Mouse (Mus musculus) hindbrain, embryonic 13.5 days (tissue): ENCODE measurements at regions not wholly inside any gene's neighbourhood (a gene's known extent, or its start where the extent isn't known, plus 50 kb on each side); places are given as distances from the start of the nearest gene placed in this dataset.

Experiments used
- ATAC-seq: fragments of 200-750 bp; cut with Nextera tagmentation; 2 replicates; pipeline ENCODE4 v1.8.0; 2017; ENCODE audit warnings: moderate TSS enrichment; ENCODE audit not compliant: low FRiP score
- H3K27ac ChIP-seq: fragments of 300-500 bp; sonication (generic); 2 replicates; pipeline ENCODE4 v1.5.1; 2015; ENCODE audit warnings: inconsistent platforms, mild to moderate bottlenecking, moderate library complexity
- H3K27me3 ChIP-seq: fragments of 300-500 bp; sonication (generic); 2 replicates; pipeline ENCODE4 v1.6.1; 2015; ENCODE audit warnings: mild to moderate bottlenecking, inconsistent platforms
- H3K36me3 ChIP-seq: fragments of 300-500 bp; sonication (generic); 2 replicates; pipeline ENCODE4 v1.6.1; 2015; ENCODE audit warnings: mild to moderate bottlenecking, inconsistent platforms
- H3K4me1 ChIP-seq: fragments of 300-500 bp; sonication (generic); replicated peaks from 2 replicates; pipeline ENCODE4 v1.6.1; 2015; ENCODE audit warnings: inconsistent platforms
- H3K4me2 ChIP-seq: fragments of 300-500 bp; sonication (generic); 2 replicates; pipeline ENCODE4 v1.6.1; 2015; ENCODE audit warnings: inconsistent platforms, mild to moderate bottlenecking, moderate library complexity
- H3K4me3 ChIP-seq: fragments of 300-500 bp; sonication (generic); 2 replicates; pipeline ENCODE4 v1.5.1; 2015; ENCODE audit warnings: mild to moderate bottlenecking, inconsistent platforms
- H3K9ac ChIP-seq: fragments of 300-500 bp; sonication (generic); 2 replicates; pipeline ENCODE4 v1.6.1; 2015; ENCODE audit warnings: mild to moderate bottlenecking, inconsistent platforms
- H3K9me3 ChIP-seq: fragments of 300-500 bp; sonication (generic); 2 replicates; pipeline ENCODE4 v1.6.1; 2016; ENCODE audit warnings: inconsistent platforms
- WGBS: fragments of 180-500 bp; shearing (Covaris S2); methylation state at CpG from one replicate; pipeline ENCODE4 v1.1.7; 2015; 5-methylcytosine and 5-hydroxymethylcytosine counted together

DNA sequence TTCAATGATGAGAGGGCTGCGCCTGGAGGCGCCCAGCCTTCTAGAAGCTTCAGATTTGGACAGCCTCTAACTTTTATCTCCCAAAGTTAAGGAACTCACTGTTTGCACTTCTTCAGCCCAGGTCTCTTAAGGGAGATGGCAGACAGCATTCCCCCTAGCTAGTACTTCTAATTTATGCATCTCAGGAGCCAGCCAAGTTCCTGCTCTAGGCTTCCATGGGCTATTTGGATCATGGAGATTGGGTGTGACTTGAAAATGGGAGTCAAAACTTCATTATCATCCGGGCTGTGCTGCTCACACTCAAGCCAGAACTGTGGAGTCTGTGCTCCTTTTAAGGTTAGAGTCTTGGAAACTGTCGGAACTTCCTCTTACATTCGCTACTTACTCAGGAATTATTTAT is 158.7 kb downstream of the Gm12728 start:
- H3K4me1 ChIP-seq: 0 out of 2 replicates have a peak, but pooled peaks cover 3% of the 10 kb centered on the region
- no peaks in the 10 kb centered on the region for H3K36me3 ChIP-seq
- H3K9me3 ChIP-seq: no peaks in the 10 kb centered on the region
- no peak overlapping the region for H3K9ac ChIP-seq
- H3K27me3 ChIP-seq: no peaks in the 10 kb centered on the region
- no peak overlapping the region for H3K27ac ChIP-seq
- H3K4me3 ChIP-seq: no peak overlapping the region
- ATAC-seq: no peak
- WGBS: 93% methylated on average over 5 of the region's 5 CpGs
- H3K4me2 ChIP-seq: no peak overlapping the region

DNA sequence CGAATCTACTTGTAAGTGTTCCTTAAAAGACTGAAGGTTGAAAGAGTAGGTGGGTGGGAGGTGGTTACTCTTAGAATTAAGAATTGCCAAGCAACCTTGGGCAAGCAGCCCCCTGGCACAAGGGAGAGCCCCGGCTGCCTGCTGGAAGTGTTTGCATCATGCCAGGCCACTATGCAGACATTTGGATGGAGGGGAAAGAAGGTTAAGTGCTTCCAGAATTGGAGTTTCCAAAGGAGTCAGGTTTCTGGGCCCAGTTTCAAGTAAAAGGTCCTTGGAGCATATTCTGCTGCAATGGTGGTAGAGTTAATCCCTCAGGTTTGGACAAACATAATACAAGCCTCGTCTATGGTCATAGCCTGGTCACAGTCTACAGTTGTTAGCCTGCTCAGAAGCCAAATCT is 162.7 kb downstream of the Gm12728 start:
- H3K4me2 ChIP-seq: no peak overlapping the region
- no peak overlapping the region for H3K4me3 ChIP-seq
- no peaks in the 10 kb centered on the region for H3K36me3 ChIP-seq
- no peak for ATAC-seq
- WGBS: 84% methylated on average over 3 of the region's 3 CpGs
- H3K4me1 ChIP-seq: 0 out of 2 replicates have a peak, but pooled peaks cover 3% of the 10 kb centered on the region
- no peak overlapping the region for H3K9ac ChIP-seq
- no peak overlapping the region for H3K27ac ChIP-seq
- H3K27me3 ChIP-seq: no peaks in the 10 kb centered on the region
- H3K9me3 ChIP-seq: no peaks in the 10 kb centered on the region

DNA sequence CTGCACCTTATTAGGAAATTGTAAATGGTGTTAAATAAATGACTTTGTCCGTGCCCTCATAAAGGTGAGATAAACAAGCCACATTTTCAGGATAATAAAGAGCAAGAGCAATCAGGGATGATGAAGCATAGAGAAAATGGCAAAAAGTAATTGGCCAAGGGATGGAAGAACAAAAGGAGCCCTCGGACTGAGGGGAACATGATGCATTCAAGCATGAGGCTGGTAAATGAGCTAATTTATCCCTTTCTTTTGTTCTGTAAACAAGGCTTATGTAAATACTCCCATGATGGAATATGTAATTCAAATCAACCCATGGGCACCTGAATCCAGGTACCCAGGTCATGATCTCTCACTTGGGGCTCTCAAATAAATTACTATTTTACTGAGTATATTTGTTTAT is 166.8 kb downstream of the Gm12728 start:
- no peak overlapping the region for H3K4me3 ChIP-seq
- H3K4me2 ChIP-seq: no peak overlapping the region
- no peak for ATAC-seq
- no peak overlapping the region for H3K27ac ChIP-seq
- H3K27me3 ChIP-seq: no peaks in the 10 kb centered on the region
- no peak overlapping the region for H3K9ac ChIP-seq
- H3K9me3 ChIP-seq: no peaks in the 10 kb centered on the region
- WGBS: 43% methylated on average over 2 of the region's 2 CpGs
- H3K4me1 ChIP-seq: 0 out of 2 replicates have a peak, but pooled peaks cover 3% of the 10 kb centered on the region
- H3K36me3 ChIP-seq: no peaks in the 10 kb centered on the region

DNA sequence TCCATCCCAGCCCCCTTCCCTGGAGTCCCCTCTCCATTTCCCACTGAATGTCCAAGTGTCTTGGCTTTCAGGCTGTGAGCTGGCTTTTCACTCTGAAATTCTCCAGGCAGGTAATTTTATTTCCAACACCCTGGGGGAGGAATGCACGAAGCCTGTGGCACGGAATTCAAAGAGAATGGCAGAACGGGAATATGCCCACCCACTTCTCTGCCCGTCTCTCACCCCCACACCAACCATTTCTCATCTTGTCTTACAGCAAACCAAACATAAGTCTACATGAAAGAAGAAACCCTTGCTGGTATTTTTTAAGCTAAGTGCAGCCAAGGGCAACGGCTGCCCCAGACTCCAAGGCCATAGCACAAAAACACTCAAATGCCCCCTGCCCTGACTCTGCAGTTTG is 168.7 kb downstream of the Gm12728 start:
- no peak overlapping the region for H3K4me2 ChIP-seq
- no peak overlapping the region for H3K4me3 ChIP-seq
- no peaks in the 10 kb centered on the region for H3K27me3 ChIP-seq
- WGBS: 77% methylated on average over 5 of the region's 5 CpGs
- no peak for ATAC-seq
- no peaks in the 10 kb centered on the region for H3K36me3 ChIP-seq
- H3K4me1 ChIP-seq: 0 out of 2 replicates have a peak, but pooled peaks cover 3% of the 10 kb centered on the region
- no peaks in the 10 kb centered on the region for H3K9me3 ChIP-seq
- no peak overlapping the region for H3K27ac ChIP-seq
- no peak overlapping the region for H3K9ac ChIP-seq

DNA sequence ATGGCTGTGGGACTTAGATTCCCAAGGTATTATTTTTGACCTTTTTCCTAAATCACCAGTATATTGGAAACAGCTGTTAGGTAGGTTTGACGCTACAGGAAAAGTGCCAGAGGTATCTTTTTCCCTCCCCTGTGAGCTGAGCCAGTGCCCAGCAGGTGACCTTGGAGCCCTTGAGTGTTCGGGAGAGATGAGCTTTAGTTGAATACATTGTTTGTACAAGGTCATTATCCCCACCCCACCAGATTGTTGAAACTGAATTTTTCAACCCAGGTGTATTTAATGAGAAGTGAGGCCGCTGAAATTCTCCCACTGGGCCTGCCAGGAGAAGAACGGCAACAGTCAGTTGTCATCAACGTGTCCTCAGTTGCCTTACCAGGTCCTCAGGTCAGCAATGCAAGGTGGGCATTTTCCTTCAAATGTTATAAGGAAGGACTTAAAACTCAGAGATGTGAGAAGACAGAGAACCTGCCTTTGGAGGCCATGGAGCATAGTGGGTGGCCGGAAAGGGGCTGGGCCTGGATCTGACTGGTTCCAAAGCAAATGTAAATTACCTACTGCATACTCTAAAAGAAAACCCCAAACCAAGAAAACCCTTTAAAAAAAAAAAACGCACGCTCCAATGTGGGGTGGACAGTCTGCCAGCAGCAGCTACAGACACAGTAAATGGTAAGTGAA is 172.2 kb downstream of the Gm12728 start:
- no peak overlapping the region for H3K9ac ChIP-seq
- WGBS: 71% methylated on average over 8 of the region's 8 CpGs
- no peaks in the 10 kb centered on the region for H3K36me3 ChIP-seq
- H3K27ac ChIP-seq: no peak overlapping the region
- H3K27me3 ChIP-seq: no peaks in the 10 kb centered on the region; the same call in 1 of the 2 replicates
- no peaks in the 10 kb centered on the region for H3K9me3 ChIP-seq
- no peak overlapping the region for H3K4me3 ChIP-seq
- no peak for ATAC-seq
- H3K4me1 ChIP-seq: no peaks in the 10 kb centered on the region
- no peak overlapping the region for H3K4me2 ChIP-seq

DNA sequence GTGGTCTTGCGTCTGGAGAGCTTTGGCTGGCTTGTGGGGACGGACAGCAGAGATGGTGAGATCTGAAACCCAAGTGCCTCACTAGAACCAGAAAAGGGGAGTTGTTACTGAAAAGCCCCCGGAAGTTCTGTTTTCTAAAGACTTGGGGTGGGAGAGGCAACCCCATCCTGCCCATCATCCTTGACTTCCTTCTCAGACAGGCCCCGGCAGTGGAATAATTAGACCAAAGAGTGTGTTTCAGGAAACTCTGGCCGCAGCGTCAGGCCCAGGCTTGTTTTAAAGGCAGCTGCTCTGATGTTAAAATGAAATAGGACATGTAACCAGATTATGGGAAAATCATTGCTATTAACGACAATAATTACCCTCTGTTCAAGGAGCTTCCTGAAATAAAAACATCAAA is 172.9 kb downstream of the Gm12728 start:
- 80% methylated on average over 7 of the region's 7 CpGs for WGBS
- H3K36me3 ChIP-seq: no peaks in the 10 kb centered on the region
- H3K9me3 ChIP-seq: no peaks in the 10 kb centered on the region
- no peaks in the 10 kb centered on the region for H3K4me1 ChIP-seq
- H3K4me2 ChIP-seq: no peak overlapping the region
- no peak overlapping the region for H3K27ac ChIP-seq
- H3K4me3 ChIP-seq: no peak overlapping the region
- no peaks in the 10 kb centered on the region; the same call in 1 of the 2 replicates for H3K27me3 ChIP-seq
- ATAC-seq: no peak
- no peak overlapping the region for H3K9ac ChIP-seq

DNA sequence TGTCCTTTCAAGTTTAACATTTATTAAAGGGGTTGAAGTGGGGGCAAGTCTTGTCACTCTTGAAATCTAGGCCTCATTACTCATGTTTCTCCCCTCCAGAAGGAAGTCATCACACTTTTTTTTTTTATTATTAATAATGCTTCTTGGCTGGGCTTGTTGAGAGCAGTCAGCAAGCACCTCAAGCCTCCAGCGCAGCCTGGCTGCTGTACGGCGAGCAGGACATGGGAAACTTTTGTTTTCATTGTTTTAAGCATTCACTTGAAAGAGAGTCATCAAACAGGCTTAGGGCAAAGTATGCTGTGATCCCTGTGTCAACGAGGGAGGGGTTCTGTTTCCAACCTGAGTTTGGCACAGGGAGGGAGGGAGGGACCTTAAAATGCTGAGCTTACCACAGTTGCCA is 178.7 kb downstream of the Gm12728 start:
- Histone ChIP-seq H3K4me2 (no peak overlapping the region), H3K36me3 (no peaks in the 10 kb centered on the region), H3K9me3 (no peaks in the 10 kb centered on the region), H3K4me1 (peaks cover 6% of the 10 kb centered on the region; the same call in 1 of the 2 replicates), H3K9ac (no peak overlapping the region), H3K27ac (no peak overlapping the region), H3K4me3 (no peak overlapping the region), H3K27me3 (no peaks in the 10 kb centered on the region; the same call in 1 of the 2 replicates)
- no peak for ATAC-seq
- WGBS: 58% methylated on average over 4 of the region's 4 CpGs

DNA sequence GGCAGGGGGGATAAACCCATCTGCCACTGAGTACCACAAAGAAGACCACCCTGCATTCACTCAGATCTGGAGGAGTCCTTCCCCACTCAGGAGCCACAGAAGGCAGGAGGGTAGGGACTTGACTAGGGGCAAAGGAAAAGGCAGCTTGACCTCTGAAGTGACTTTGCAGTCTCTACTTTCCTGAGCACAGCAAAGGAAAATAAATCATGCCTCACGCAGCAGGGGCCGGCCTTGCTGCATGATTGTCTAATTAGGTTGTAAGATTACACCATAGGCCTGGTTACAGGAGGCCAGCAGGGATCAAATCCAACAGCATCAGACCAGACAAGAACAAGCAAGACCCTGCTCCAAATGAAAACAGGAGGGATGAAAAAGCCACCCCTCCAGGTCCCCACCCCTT is 180.0 kb downstream of the Gm12728 start:
- H3K4me3 ChIP-seq: no peak overlapping the region
- 46% methylated on average over 2 of the region's 2 CpGs for WGBS
- H3K27me3 ChIP-seq: no peaks in the 10 kb centered on the region; the same call in 1 of the 2 replicates
- ATAC-seq: no peak
- H3K9me3 ChIP-seq: no peaks in the 10 kb centered on the region
- no peak overlapping the region for H3K9ac ChIP-seq
- H3K4me1 ChIP-seq: peaks cover 6% of the 10 kb centered on the region; the same call in 1 of the 2 replicates
- H3K4me2 ChIP-seq: no peak overlapping the region
- no peak overlapping the region for H3K27ac ChIP-seq
- no peaks in the 10 kb centered on the region for H3K36me3 ChIP-seq

DNA sequence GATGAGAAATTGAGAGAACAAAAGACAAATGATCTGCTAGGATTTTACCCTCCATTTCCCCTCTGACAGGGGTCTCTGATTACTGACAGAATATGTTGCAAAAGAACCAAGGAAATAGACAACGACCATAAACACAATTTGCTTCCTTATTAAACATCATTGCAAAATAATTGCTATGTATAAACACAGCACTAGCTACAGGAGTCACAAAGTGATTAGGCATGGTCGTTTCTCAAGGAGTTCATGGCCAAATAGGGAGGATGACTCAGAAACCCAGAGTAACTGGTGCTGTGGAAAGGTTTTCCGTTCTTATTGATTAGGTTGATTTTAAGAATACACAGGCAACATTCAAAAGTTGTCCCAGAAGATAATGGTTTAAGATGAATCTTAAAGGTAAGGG is 180.4 kb downstream of the Gm12728 start:
- no peak overlapping the region for H3K9ac ChIP-seq
- no peaks in the 10 kb centered on the region; the same call in 1 of the 2 replicates for H3K27me3 ChIP-seq
- H3K4me3 ChIP-seq: no peak overlapping the region
- no peaks in the 10 kb centered on the region for H3K9me3 ChIP-seq
- H3K27ac ChIP-seq: no peak overlapping the region
- ATAC-seq: no peak
- peaks cover 6% of the 10 kb centered on the region; the same call in 1 of the 2 replicates for H3K4me1 ChIP-seq
- H3K4me2 ChIP-seq: no peak overlapping the region
- WGBS: 79% methylated on average over 3 of the region's 3 CpGs
- H3K36me3 ChIP-seq: no peaks in the 10 kb centered on the region

DNA sequence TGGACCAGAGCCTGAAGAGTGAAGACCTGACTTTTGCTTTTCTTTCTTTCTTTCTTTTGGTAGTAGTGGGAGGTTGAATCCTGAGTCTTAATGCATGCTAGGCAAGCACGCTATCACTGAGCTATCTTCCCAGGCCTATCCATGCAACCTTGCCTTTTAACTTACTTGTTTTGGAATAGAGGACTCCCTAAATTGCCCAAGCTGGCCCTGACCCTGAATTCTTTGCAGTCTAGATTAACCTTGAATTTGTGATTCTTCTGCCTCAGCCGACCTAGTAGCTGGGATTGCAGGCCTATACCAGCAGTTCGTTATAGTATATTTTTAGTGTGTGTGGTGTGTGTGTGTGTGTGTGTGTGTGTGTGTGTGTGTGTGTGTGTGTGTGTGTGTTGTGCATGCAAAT is 183.1 kb downstream of the Gm12728 start:
- H3K4me2 ChIP-seq: no peak overlapping the region
- ATAC-seq: no peak
- no peak overlapping the region for H3K27ac ChIP-seq
- no peak overlapping the region for H3K9ac ChIP-seq
- H3K9me3 ChIP-seq: no peaks in the 10 kb centered on the region
- no peak overlapping the region for H3K4me3 ChIP-seq
- H3K4me1 ChIP-seq: peaks cover 6% of the 10 kb centered on the region; the same call in 1 of the 2 replicates
- no peaks in the 10 kb centered on the region for H3K36me3 ChIP-seq
- no peaks in the 10 kb centered on the region for H3K27me3 ChIP-seq
- WGBS: 99% methylated on average over 3 of the region's 3 CpGs

DNA sequence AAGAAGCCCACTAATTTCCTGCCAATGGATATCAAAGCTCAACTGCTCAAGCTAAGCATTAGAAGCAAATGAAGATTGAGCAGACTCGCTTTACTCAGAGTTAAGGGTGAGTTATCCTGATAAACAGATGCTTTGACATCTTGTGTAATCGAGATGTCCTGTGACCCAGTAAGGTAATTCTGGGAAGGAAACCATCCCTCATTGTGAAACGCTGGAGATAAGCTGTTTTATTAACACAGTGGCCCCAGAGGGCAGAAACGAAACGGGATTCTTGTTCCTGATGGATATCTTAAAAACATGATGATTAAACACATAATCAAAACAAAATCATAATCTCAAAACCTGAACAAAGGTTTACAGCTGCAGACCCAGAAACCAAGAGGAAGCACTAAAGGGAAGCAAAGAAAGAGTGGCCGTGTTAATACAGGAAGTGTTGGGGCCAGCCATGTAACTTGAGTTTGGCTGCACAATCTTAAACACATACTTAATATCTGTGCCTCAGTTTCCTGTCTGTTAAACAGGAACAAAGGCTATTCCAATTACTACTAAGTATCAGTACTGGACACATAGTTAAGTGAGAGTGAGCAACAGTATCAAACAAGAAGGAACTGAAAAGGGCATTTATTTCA is 184.2 kb downstream of the Gm12728 start:
- H3K9me3 ChIP-seq: no peaks in the 10 kb centered on the region
- ATAC-seq: no peak
- WGBS: 72% methylated on average over 6 of the region's 6 CpGs
- no peak overlapping the region for H3K4me3 ChIP-seq
- no peak overlapping the region for H3K27ac ChIP-seq
- H3K4me1 ChIP-seq: peaks cover 6% of the 10 kb centered on the region; the same call in 1 of the 2 replicates
- no peaks in the 10 kb centered on the region for H3K36me3 ChIP-seq
- no peak overlapping the region for H3K4me2 ChIP-seq
- H3K27me3 ChIP-seq: no peaks in the 10 kb centered on the region
- H3K9ac ChIP-seq: no peak overlapping the region

DNA sequence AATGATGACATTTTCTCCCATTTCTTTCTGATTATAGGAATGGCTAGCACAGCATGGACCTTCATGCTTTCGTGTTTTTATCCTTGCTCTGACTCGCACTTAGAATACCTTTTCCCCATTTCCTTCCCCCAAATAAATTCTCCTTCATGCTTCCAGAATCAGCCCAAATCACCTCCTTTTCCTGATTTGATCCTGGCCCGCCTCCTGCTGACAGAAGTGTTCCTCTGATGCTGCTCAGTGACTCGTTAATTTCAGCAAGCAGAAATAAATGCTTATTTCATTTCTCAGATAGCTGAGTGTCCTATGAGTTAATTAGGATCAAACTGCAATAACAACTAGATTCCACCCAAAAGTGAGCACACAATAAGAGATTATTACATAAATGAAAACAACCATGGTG is 185.3 kb downstream of the Gm12728 start:
- H3K27me3 ChIP-seq: no peaks in the 10 kb centered on the region
- no peaks in the 10 kb centered on the region for H3K9me3 ChIP-seq
- no peak for ATAC-seq
- no peaks in the 10 kb centered on the region for H3K4me1 ChIP-seq
- no peak overlapping the region for H3K4me2 ChIP-seq
- 79% methylated on average over 4 of the region's 4 CpGs for WGBS
- no peak overlapping the region for H3K27ac ChIP-seq
- no peak overlapping the region for H3K4me3 ChIP-seq
- no peak overlapping the region for H3K9ac ChIP-seq
- no peaks in the 10 kb centered on the region for H3K36me3 ChIP-seq

DNA sequence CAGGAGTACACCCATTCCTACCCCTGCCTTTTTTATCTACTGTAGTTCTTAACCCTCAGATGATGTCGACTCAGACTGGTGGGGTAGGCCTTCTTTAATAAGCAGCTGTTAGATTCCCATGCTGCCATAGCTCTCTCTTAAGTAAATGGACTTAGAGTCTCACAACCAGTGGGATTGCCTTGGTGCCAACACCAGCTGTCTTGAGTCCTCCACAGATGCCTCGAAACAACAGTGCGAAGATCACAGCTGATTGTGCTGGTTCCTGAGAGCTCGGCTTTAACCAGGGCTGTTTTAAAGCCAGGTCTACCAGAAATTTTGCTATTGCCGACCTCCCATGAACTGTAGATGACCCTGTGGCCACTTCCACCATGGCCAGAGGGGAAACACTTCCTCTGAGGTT is 189.4 kb downstream of the Gm12728 start:
- WGBS: 90% methylated on average over 5 of the region's 5 CpGs
- ATAC-seq: no peak
- Histone ChIP-seq H3K4me1 (no peaks in the 10 kb centered on the region), H3K4me3 (no peak overlapping the region), H3K27ac (no peak overlapping the region), H3K36me3 (no peaks in the 10 kb centered on the region), H3K9ac (no peak overlapping the region), H3K4me2 (no peak overlapping the region), H3K27me3 (no peaks in the 10 kb centered on the region), H3K9me3 (no peaks in the 10 kb centered on the region)
